Mouse (Mus musculus) stomach, embryonic 16.5 days (tissue): Measurements from ENCODE around the gene Defb48. TPM values are rescaled to one million over a fixed set of nuclear protein-coding genes. Genes with fewer than 3 reads are reported as not detected.
A peak's percentile ranks its signal among the peaks of the same experiment; 100 is the strongest.

Experiments
- ATAC-seq: fragments of 200-750 bp; cut with Nextera tagmentation; 2 replicates; pipeline ENCODE4 v1.8.0; 2017; ENCODE audit warnings: moderate number of reproducible peaks, moderate TSS enrichment; ENCODE audit not compliant: insufficient read depth, low FRiP score
- H3K27ac ChIP-seq: fragments of 300-500 bp; sonication (generic); 2 replicates; pipeline ENCODE4 v1.5.1; 2014; ENCODE audit warnings: low read length
- H3K27me3 ChIP-seq: fragments of 300-500 bp; sonication (generic); 2 replicates; pipeline ENCODE4 v1.6.1; 2014; ENCODE audit warnings: low read length, control low read depth, mixed read lengths; ENCODE audit not compliant: control insufficient read depth, insufficient read depth
- H3K36me3 ChIP-seq: fragments of 300-500 bp; sonication (generic); 2 replicates; pipeline ENCODE4 v1.6.1; 2014; ENCODE audit warnings: low read length; ENCODE audit not compliant: control insufficient read depth, insufficient read depth
- H3K4me1 ChIP-seq: fragments of 300-500 bp; sonication (generic); 2 replicates; pipeline ENCODE4 v1.6.1; 2014; ENCODE audit warnings: low read length, control low read depth, mixed read lengths; ENCODE audit not compliant: control insufficient read depth, insufficient read depth
- H3K4me2 ChIP-seq: fragments of 300-500 bp; sonication (generic); 2 replicates; pipeline ENCODE4 v1.6.1; 2014; ENCODE audit warnings: low read depth, low read length, mixed read lengths
- H3K4me3 ChIP-seq: fragments of 300-500 bp; sonication (generic); replicated peaks from 2 replicates; pipeline ENCODE4 v1.5.1; 2014; ENCODE audit warnings: mild to moderate bottlenecking, low read length
- H3K9ac ChIP-seq: fragments of 300-500 bp; sonication (generic); 2 replicates; pipeline ENCODE4 v1.6.1; 2014; ENCODE audit warnings: low read length
- H3K9me3 ChIP-seq: fragments of 300-500 bp; sonication (generic); replicated peaks from 2 replicates; pipeline ENCODE4 v1.6.1; 2016; ENCODE audit warnings: low read length, control low read depth; ENCODE audit not compliant: control insufficient read depth
- WGBS: fragments of 180-500 bp; shearing (Covaris S2); extraction: QIAGEN DNeasy Blood & Tissue Kit; methylation state at CpG from one replicate; pipeline ENCODE4 v1.1.7; 2014; 5-methylcytosine and 5-hydroxymethylcytosine counted together
- polyA plus RNA-seq: library from polyadenylated mRNA; unstranded; fragments of >200 nt; fragmentation: Nextera tagmentation; extraction: Ambion mirVana; gene quantifications from 2 replicates; pipeline ENCODE4 v1.2.1, GENCODE M21; 2015

The Defb48 gene
- polyA plus RNA-seq, 1 experiment from 2014 or later = not detected

DNA sequence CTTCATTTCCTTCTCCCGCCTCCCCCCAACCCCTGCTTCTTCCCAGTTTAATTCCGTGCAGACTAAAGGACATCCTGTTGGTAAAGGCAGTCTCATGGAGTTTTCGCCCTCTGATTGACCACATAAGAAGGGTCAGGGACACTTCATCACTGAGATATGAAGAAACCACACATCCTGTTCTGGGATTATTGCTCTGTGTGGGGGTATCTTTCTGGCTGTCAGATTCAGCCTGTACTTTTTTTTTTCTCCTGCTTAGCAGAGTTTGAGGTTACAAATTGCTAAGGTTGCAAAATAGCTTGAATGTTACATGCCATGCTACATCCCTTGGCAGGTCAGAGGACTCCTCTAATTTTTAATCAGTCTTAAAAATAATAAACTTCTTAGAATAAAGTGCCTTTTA, 7.0 kb upstream of the Defb48 start:
- H3K27me3 ChIP-seq = no peaks in the 10 kb centered on the region
- ATAC-seq = no peak
- no peaks in the 10 kb centered on the region for H3K9me3 ChIP-seq
- no peak overlapping the region for H3K4me2 ChIP-seq
- no peaks in the 10 kb centered on the region for H3K4me1 ChIP-seq
- H3K36me3 ChIP-seq = no peaks in the 10 kb centered on the region
- WGBS = 65% methylated on average over 3 of the region's 3 CpGs
- H3K4me3 ChIP-seq = no peak overlapping the region
- no peak overlapping the region for H3K27ac ChIP-seq
- no peak overlapping the region for H3K9ac ChIP-seq

DNA sequence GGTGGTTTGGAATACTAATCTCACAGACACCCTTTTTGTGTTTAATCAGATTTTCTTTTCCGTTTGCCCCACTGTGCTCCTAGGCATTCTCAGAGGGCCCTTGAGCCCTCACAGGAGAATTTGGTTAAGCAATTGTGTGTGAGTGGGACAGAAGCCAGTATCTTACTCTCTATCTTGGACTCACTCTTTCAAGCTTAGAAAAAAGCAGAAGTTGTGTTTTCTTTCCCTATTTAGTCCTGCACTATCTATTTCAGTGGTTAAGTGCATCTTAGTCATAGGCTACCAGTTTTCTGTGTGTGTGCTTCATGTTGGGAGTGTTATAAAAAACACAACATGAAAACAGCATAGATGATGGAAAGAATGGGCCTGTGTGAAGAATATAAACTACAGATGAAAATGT, 4.5 kb downstream of the Defb48 start:
- Histone ChIP-seq H3K4me1 (no peaks in the 10 kb centered on the region), H3K36me3 (no peaks in the 10 kb centered on the region), H3K9ac (no peak overlapping the region), H3K27ac (no peak overlapping the region), H3K4me3 (no peak overlapping the region), H3K4me2 (no peak overlapping the region), H3K27me3 (no peaks in the 10 kb centered on the region), H3K9me3 (no peaks in the 10 kb centered on the region; the same call in 1 of the 2 replicates)
- no peak for ATAC-seq
- 69% methylated on average over 1 of the region's 1 CpGs for WGBS

DNA sequence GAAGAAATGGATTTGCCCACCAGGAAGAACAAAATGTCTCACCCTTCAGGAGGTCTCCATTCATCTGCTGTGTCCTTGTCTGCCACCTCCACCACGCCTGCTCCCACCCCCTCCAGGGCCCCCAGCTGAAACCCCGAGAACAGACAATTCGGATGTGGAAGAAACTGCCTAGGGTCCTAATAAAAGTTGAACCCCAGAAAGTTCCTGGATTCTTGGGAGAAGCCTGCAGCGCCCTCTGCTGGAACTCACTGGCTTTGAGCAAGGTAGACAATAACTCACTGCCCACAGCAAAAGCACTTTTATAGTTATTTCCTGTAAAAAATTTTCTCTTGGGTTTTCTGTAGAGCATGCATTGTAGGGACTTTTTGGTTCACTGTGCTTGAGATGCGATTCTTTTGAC, 9.3 kb downstream of the Defb48 start:
- H3K4me2 ChIP-seq = no peak overlapping the region
- H3K27ac ChIP-seq = no peak overlapping the region
- no peaks in the 10 kb centered on the region for H3K4me1 ChIP-seq
- H3K9me3 ChIP-seq = no peaks in the 10 kb centered on the region; the same call in 1 of the 2 replicates
- no peak overlapping the region for H3K9ac ChIP-seq
- H3K36me3 ChIP-seq = no peaks in the 10 kb centered on the region
- H3K4me3 ChIP-seq = no peak overlapping the region
- WGBS = 13% methylated on average over 5 of the region's 5 CpGs
- no peaks in the 10 kb centered on the region for H3K27me3 ChIP-seq
- no peak for ATAC-seq

- ATAC-seq = no peak
- no peaks in the 10 kb centered on the region for H3K9me3 ChIP-seq
- peak overlapping the region; percentile 60 for H3K9ac ChIP-seq
- peak overlapping the region; percentile 35 for H3K4me3 ChIP-seq
- no peaks in the 10 kb centered on the region for H3K36me3 ChIP-seq
- peaks cover 4% of the 10 kb centered on the region for H3K4me1 ChIP-seq
- H3K27ac ChIP-seq = no peak overlapping the region
- H3K27me3 ChIP-seq = no peaks in the 10 kb centered on the region
- 18% methylated on average over 15 of the region's 15 CpGs for WGBS
- H3K4me2 ChIP-seq = peak overlapping the region; percentile 55
Measured at GRCm38 (mm10) chr14:62965811-62966520, 18.3 kb downstream of the Defb48 start.

GRCm38 (mm10) chr14:62965342-62965741, 19.0 kb downstream of the Defb48 start:
- H3K9me3 ChIP-seq = no peaks in the 10 kb centered on the region
- H3K36me3 ChIP-seq = no peaks in the 10 kb centered on the region
- no peaks in the 10 kb centered on the region for H3K27me3 ChIP-seq
- WGBS = 84% methylated on average over 5 of the region's 5 CpGs
- H3K4me3 ChIP-seq = no peak overlapping the region
- H3K9ac ChIP-seq = no peak overlapping the region
- H3K27ac ChIP-seq = no peak overlapping the region
- no peak for ATAC-seq
- H3K4me2 ChIP-seq = no peak overlapping the region
- peaks cover 4% of the 10 kb centered on the region for H3K4me1 ChIP-seq

DNA sequence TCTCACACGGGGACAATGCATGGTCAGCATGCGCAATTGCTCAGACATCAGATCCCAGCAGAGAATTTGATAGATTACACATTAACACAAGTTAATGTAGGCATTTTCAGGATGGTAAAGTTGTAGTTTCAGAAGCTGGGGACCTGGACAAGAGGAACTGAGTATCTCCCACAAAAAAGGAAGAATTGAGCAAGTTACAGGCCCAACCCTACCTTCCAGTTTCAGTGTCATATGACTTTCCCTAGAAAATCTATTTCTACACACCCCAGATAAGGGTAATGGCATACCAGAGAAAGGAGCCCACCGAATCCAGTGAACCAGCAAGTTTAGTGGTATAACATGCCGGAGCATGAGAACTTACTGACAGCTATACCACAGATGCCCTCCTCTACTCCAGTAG, 20.7 kb downstream of the Defb48 start:
- no peak for ATAC-seq

DNA sequence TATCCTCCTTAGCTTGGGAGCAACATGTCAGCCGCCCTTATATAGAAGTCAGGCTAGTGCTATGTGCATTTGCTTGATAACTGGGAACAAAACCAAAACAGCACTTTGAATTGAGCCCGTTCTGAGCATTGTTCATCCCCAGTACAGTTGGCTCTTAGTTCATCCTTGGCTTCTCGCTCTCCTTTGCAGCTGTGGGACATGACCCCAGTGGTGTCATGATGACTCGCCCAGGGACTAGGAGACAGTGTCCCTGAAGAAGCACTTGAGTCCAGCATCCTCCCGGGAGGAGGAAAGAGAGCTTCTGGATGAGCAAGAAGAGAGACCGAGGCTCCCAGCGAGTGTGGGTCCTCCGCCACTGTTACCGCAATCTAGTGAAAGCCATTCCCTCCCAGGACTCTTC, 28.2 kb downstream of the Defb48 start:
- 88% methylated on average over 9 of the region's 9 CpGs for WGBS
- Histone ChIP-seq H3K27me3 (no peaks in the 10 kb centered on the region), H3K9me3 (no peaks in the 10 kb centered on the region), H3K9ac (no peak overlapping the region), H3K4me1 (no peaks in the 10 kb centered on the region), H3K4me2 (no peak overlapping the region), H3K4me3 (no peak overlapping the region), H3K36me3 (0 out of 2 replicates have a peak, but pooled peaks cover 10% of the 10 kb centered on the region), H3K27ac (no peak overlapping the region)
- ATAC-seq = no peak

More for the DNA sequence above, 20.7 kb downstream of the Defb48 start:
- Histone ChIP-seq H3K4me3 (no peak overlapping the region), H3K4me2 (no peak overlapping the region), H3K36me3 (0 out of 2 replicates have a peak, but pooled peaks cover 4% of the 10 kb centered on the region), H3K9ac (no peak overlapping the region), H3K27me3 (no peaks in the 10 kb centered on the region), H3K27ac (no peak overlapping the region), H3K4me1 (peaks cover 4% of the 10 kb centered on the region), H3K9me3 (no peaks in the 10 kb centered on the region)
- 78% methylated on average over 4 of the region's 4 CpGs for WGBS

DNA sequence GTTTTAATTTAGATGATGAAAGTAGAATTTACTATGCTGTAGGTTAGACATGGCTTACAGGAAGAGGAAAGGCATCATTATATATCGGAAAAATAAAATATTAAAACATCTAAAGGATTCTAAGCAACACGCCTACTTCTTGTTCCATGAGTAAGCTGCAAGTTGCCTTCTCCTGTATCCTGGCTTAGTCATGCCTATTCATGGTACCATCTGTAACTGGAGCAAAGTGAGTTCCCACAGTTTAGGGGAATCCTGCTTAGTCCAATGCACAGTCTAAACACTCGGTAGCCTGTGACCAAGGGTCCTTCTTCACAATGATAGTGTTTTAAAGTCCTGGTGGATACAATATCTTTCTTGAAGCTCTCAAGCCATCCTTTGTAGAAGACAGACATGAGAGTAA, 37.5 kb downstream of the Defb48 start:
- ATAC-seq = no peak
- Histone ChIP-seq H3K27me3 (no peaks in the 10 kb centered on the region), H3K9me3 (no peaks in the 10 kb centered on the region), H3K27ac (no peak overlapping the region), H3K4me1 (no peaks in the 10 kb centered on the region), H3K36me3 (peaks cover 12% of the 10 kb centered on the region; the same call in 1 of the 2 replicates), H3K9ac (no peak overlapping the region), H3K4me2 (no peak overlapping the region), H3K4me3 (no peak overlapping the region)
- WGBS = 93% methylated on average over 3 of the region's 3 CpGs

DNA sequence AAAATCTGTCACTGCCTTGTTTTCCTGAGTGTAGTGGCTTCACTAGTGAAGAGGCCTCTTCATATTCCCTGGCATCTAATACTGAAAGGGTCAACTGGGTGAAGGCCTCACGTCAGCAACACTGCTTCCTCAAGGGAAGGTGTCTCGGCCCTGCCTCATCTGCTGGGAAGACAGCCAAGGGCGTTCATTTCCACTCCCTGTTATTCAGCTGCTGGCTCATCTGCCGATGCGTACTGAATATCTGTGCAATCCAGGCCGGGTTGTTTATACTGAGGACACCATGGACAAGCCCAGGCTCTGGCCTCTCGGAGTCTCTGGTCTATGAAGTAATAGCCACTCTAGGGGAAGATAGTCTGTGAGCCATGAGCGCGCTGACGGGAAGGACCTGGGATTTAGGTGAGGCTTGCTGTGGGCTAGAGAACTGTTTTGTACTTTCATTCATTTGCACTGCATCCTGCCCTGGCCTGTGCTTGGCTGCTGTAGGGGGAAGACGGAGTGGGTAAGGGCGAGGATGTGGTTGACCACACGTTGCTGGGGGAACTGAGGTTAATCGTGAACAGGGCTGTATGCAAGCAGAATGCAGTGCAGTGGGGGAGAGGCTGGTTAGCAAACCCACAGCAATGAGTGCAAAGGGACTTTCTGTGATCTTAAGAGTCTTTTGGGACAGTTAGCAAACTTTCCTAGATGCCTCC, 43.8 kb downstream of the Defb48 start:
- WGBS = 71% methylated on average over 14 of the region's 14 CpGs
- Histone ChIP-seq H3K36me3 (peaks cover 12% of the 10 kb centered on the region; the same call in 1 of the 2 replicates), H3K27me3 (no peaks in the 10 kb centered on the region), H3K4me3 (no peak overlapping the region), H3K4me1 (no peaks in the 10 kb centered on the region), H3K27ac (no peak overlapping the region), H3K9me3 (0 out of 2 replicates have a peak, but pooled peaks cover 2% of the 10 kb centered on the region), H3K9ac (no peak overlapping the region), H3K4me2 (no peak overlapping the region)
- no peak for ATAC-seq
